Mouse (Mus musculus): ENCODE measurements around the gene Axl. TPM values are rescaled to one million over a fixed set of nuclear protein-coding genes. Genes with fewer than 3 reads are reported as not detected.

Gene Axl
- total and polyA plus RNA-seq, 3 experiments, result 0.19 to 0.98 (median 0.96) TPM

- H3K4me1 ChIP-seq (ENCODE audit: control insufficient read depth in 1 of 2, insufficient read depth in 2 of 2), result peaks cover 3 to 4% of the 10 kb centered on the region in 2 experiments; a peak in 1 of 4 replicates
- H3K27ac ChIP-seq (ENCODE audit: insufficient read depth, low read depth), result no peak overlapping the region
- H3K4me2 ChIP-seq (ENCODE audit: insufficient read depth, low read depth, poor library complexity, severe bottlenecking), result no peak overlapping the region
- in situ Hi-C loops (cut with MboI; ENCODE audit: low pct_ligation_motif_present, low pct_unique_long_range_greater_than_20kb, low sequenced_read_pairs) (no loop called here), dilution Hi-C loops (cut with MboI; ENCODE audit: extremely low pct_ligation_motif_present, extremely low pct_unique_long_range_greater_than_20kb, low sequenced_read_pairs) (no loop called here)
- TF ChIP-seq IRF4 (IDR thresholded peaks at IDR 0.05; ENCODE audit: low read depth, low read length) (no peak), MYC (IDR thresholded peaks at IDR 0.05; ENCODE audit: low read depth, low read length) (no peak), POLR2AphosphoS2 (IDR thresholded peaks at IDR 0.05; ENCODE audit: low read depth, low read length) (no peak), ZMIZ1 (IDR thresholded peaks at IDR 0.05; ENCODE audit: low read depth, low read length) (no peak), RAD21 (IDR thresholded peaks at IDR 0.05; ENCODE audit: low read depth, low read length) (no peak)
- no peaks in the 10 kb centered on the region for H3K36me3 ChIP-seq (replicated peaks in 1 of 2; ENCODE audit: control insufficient read depth in 1 of 2, insufficient read depth in 1 of 2, low read length in 1 of 2)
- peaks cover 2% of the 10 kb centered on the region for H3K9me3 ChIP-seq (replicated peaks; ENCODE audit: low read length)
- no peak overlapping the region for H3K4me3 ChIP-seq (replicated peaks in 1 of 3; ENCODE audit: low read depth in 2 of 3, low read length in 2 of 3, poor library complexity in 1 of 3)
- no peak overlapping the region for H3K9ac ChIP-seq (ENCODE audit: insufficient read depth, low read depth)
- no peaks in the 10 kb centered on the region for H3K79me2 ChIP-seq (replicated peaks; ENCODE audit: control insufficient read depth, extremely low read depth, insufficient read depth, poor library complexity, severe bottlenecking)
- H3K27me3 ChIP-seq (replicated peaks), result peaks cover 28% of the 10 kb centered on the region
- DNase-seq (ENCODE audit: extremely low read depth), result no peak
Measured at GRCm38 (mm10) chr7:25803460-25803859, 15.0 kb upstream of the Axl start.

- dilution Hi-C loops (cut with MboI; ENCODE audit: extremely low pct_ligation_motif_present, extremely low pct_unique_long_range_greater_than_20kb, low sequenced_read_pairs), result no loop called here
- peaks cover 3 to 4% of the 10 kb centered on the region in 2 experiments; a peak in 1 of 4 replicates for H3K4me1 ChIP-seq (ENCODE audit: control insufficient read depth in 1 of 2, insufficient read depth in 2 of 2)
- H3K79me2 ChIP-seq (replicated peaks; ENCODE audit: control insufficient read depth, extremely low read depth, insufficient read depth, poor library complexity, severe bottlenecking), result no peaks in the 10 kb centered on the region
- no peaks in the 10 kb centered on the region for H3K36me3 ChIP-seq (replicated peaks in 1 of 2; ENCODE audit: control insufficient read depth in 1 of 2, insufficient read depth in 1 of 2, low read length in 1 of 2)
- in situ Hi-C loops (cut with MboI; ENCODE audit: low pct_ligation_motif_present, low pct_unique_long_range_greater_than_20kb, low sequenced_read_pairs), result no loop called here
- no peak for DNase-seq (ENCODE audit: extremely low read depth)
- no peak overlapping the region for H3K4me3 ChIP-seq (replicated peaks in 1 of 3; ENCODE audit: low read depth in 2 of 3, low read length in 2 of 3, poor library complexity in 1 of 3)
- no peak overlapping the region for H3K27ac ChIP-seq (ENCODE audit: insufficient read depth, low read depth)
- no peak overlapping the region; the same call in 1 of the 2 replicates for H3K4me2 ChIP-seq (ENCODE audit: insufficient read depth, low read depth, poor library complexity, severe bottlenecking)
- H3K9ac ChIP-seq (ENCODE audit: insufficient read depth, low read depth), result no peak overlapping the region
- H3K27me3 ChIP-seq (replicated peaks), result peaks cover 22% of the 10 kb centered on the region
- TF ChIP-seq PAX5 (IDR thresholded peaks at IDR 0.05; ENCODE audit: low read length) (no peak), NELFE (IDR thresholded peaks at IDR 0.05; ENCODE audit: low read depth, low read length) (no peak), CHD2 (IDR thresholded peaks at IDR 0.05; ENCODE audit: low read length) (no peak)
- H3K9me3 ChIP-seq (replicated peaks; ENCODE audit: low read length), result peaks cover 4% of the 10 kb centered on the region
Measured at GRCm38 (mm10) chr7:25802241-25803125, 14.0 kb upstream of the Axl start.

- Histone ChIP-seq H3K9ac (ENCODE audit: insufficient read depth, low read depth) (no peak overlapping the region), H3K4me2 (ENCODE audit: insufficient read depth, low read depth, poor library complexity, severe bottlenecking) (no peak overlapping the region), H3K27me3 (replicated peaks) (peaks cover 14% of the 10 kb centered on the region), H3K79me2 (replicated peaks; ENCODE audit: control insufficient read depth, extremely low read depth, insufficient read depth, poor library complexity, severe bottlenecking) (no peaks in the 10 kb centered on the region), H3K4me3 (replicated peaks in 1 of 3; ENCODE audit: low read depth in 2 of 3, low read length in 2 of 3, poor library complexity in 1 of 3) (no peak overlapping the region), H3K4me1 (ENCODE audit: control insufficient read depth in 1 of 2, insufficient read depth in 2 of 2) (peaks cover 3 to 4% of the 10 kb centered on the region in 2 experiments; a peak in 1 of 4 replicates), H3K36me3 (replicated peaks in 1 of 2; ENCODE audit: control insufficient read depth in 1 of 2, insufficient read depth in 1 of 2, low read length in 1 of 2) (no peaks in the 10 kb centered on the region), H3K27ac (ENCODE audit: insufficient read depth, low read depth) (no peak overlapping the region), H3K9me3 (replicated peaks; ENCODE audit: low read length) (peaks cover 4% of the 10 kb centered on the region)
- TF ChIP-seq GABPA (IDR thresholded peaks at IDR 0.05; ENCODE audit: insufficient replicate concordance, low read depth, low read length) (no peak), RAD21 (IDR thresholded peaks at IDR 0.05; ENCODE audit: low read depth, low read length) (no peak), POLR2A (IDR thresholded peaks at IDR 0.05; ENCODE audit: low read depth, low read length) (no peak), USF2 (conservative IDR thresholded peaks at IDR 0.05; ENCODE audit: low read depth, low read length) (no peak), JUN (IDR thresholded peaks at IDR 0.05; ENCODE audit: insufficient read depth, low read depth, low read length) (no peak), NELFE (IDR thresholded peaks at IDR 0.05; ENCODE audit: low read depth, low read length) (no peak), TCF12 (IDR thresholded peaks at IDR 0.05; ENCODE audit: low read depth, low read length) (no peak), MAFK (IDR thresholded peaks at IDR 0.05; ENCODE audit: insufficient replicate concordance, low read length) (no peak), POLR2AphosphoS2 (IDR thresholded peaks at IDR 0.05; ENCODE audit: low read depth, low read length) (no peak), UBTF (IDR thresholded peaks at IDR 0.05; ENCODE audit: low read depth, low read length) (no peak)
- dilution Hi-C loops (cut with MboI; ENCODE audit: extremely low pct_ligation_motif_present, extremely low pct_unique_long_range_greater_than_20kb, low sequenced_read_pairs) (no loop called here), in situ Hi-C loops (cut with MboI; ENCODE audit: low pct_ligation_motif_present, low pct_unique_long_range_greater_than_20kb, low sequenced_read_pairs) (no loop called here)
- no peak for DNase-seq (ENCODE audit: extremely low read depth)
Measured at GRCm38 (mm10) chr7:25801031-25801430, 12.5 kb upstream of the Axl start.

Measured in CH12.LX (cell line).